Mouse (Mus musculus): Measurements from ENCODE around the gene Erp27. TPM values are rescaled to one million over a fixed set of nuclear protein-coding genes. Genes with fewer than 3 reads are reported as not detected.

Gene Erp27
- total and polyA plus RNA-seq, 3 experiments: 0.39 TPM; not detected in 2

DNA sequence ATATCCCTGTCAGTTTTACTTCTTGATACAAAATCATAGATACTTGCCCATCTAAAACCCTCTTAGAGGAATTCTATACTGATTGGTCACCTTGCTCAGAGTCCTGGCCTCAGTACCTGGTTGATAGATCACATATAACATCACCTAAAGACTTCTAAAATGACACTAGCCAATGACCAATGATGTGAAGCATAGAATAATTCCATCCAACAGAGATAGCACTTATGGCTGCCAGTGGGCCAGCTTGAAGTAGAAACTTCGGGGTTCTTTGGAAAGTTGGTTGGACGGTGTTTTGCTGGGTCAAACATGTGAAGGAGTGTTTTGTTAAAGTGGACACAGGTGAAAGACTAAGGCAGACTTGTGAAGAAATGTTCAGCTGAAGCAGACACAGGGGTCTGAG, 28.2 kb upstream of the Erp27 start:
- Histone ChIP-seq H3K9me3 (replicated peaks; ENCODE audit: insufficient read depth, low read length) (no peaks in the 10 kb centered on the region), H3K9ac (ENCODE audit: control insufficient read depth, low read depth, low read length, poor library complexity, severe bottlenecking) (no peak overlapping the region), H3K4me3 (ENCODE audit: control insufficient read depth in 1 of 2, insufficient read depth in 1 of 2, low read depth in 2 of 2, low read length in 2 of 2) (no peak overlapping the region), H3K27me3 (ENCODE audit: control insufficient read depth in 1 of 2, insufficient read depth in 2 of 2, low read length in 2 of 2) (no peaks in the 10 kb centered on the region), H3K4me1 (ENCODE audit: control insufficient read depth in 1 of 2, insufficient read depth in 2 of 2, low read length in 2 of 2) (peaks cover 2 to 10% of the 10 kb centered on the region in 2 experiments; a peak in 3 of 4 replicates), H3K27ac (ENCODE audit: control insufficient read depth, low read depth, low read length) (no peak overlapping the region), H3K36me3 (ENCODE audit: control insufficient read depth in 1 of 2, insufficient read depth in 2 of 2, low read length in 2 of 2) (peaks cover 0 to 9% of the 10 kb centered on the region in 2 experiments; a peak in 2 of 4 replicates), H3K79me2 (ENCODE audit: control insufficient read depth, insufficient read depth, low read length, poor library complexity) (no peaks in the 10 kb centered on the region)
- DNase-seq (ENCODE audit: low read depth, low spot score): no peak
- TF ChIP-seq E2F4 (IDR thresholded peaks at IDR 0.05; ENCODE audit: borderline replicate concordance, low read depth, low read length) (no peak), ZKSCAN1 (IDR thresholded peaks at IDR 0.05; ENCODE audit: low read depth, low read length) (no peak), POLR2A (IDR thresholded peaks at IDR 0.05; ENCODE audit: control insufficient read depth in 1 of 2, insufficient read depth in 1 of 2, low read depth in 1 of 2, low read length in 2 of 2, poor library complexity in 1 of 2) (no peak)

DNA sequence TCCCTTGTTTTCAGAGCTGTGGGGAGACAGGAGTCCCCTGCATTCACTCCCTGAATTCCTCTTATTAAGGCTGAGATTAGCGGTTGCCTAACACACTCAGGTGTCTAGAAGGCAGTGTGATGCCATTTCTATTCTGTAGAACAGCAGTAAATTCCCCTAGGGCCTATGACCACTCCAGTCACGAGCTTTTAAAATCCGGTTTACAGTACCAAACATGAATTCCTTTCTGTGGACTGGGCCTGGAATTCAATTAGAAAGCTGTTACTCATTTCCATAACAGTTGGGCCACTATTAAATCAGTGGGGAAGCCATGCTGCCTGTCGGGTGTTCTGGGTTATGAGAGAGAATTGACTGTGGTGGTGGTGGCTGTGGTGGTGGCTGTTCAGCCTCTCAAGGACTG, 25.7 kb upstream of the Erp27 start:
- H3K9me3 ChIP-seq (replicated peaks; ENCODE audit: insufficient read depth, low read length): no peaks in the 10 kb centered on the region
- DNase-seq (ENCODE audit: low read depth, low spot score): no peak
- TF ChIP-seq CTCF (IDR thresholded peaks at IDR 0.05 in 2 of 3, conservative IDR thresholded peaks at IDR 0.05 in 1 of 3; ENCODE audit: control insufficient read depth in 1 of 3, insufficient read depth in 1 of 3, low read depth in 2 of 3, low read length in 3 of 3, poor library complexity in 1 of 3, severe bottlenecking in 1 of 3) (no peak), HCFC1 (IDR thresholded peaks at IDR 0.05; ENCODE audit: low read depth, low read length) (no peak), KAT2A (conservative IDR thresholded peaks at IDR 0.05; ENCODE audit: low read depth, low read length) (no peak), SMC3 (IDR thresholded peaks at IDR 0.05; ENCODE audit: low read depth, low read length) (no peak), ZKSCAN1 (IDR thresholded peaks at IDR 0.05; ENCODE audit: low read depth, low read length) (no peak), BHLHE40 (IDR thresholded peaks at IDR 0.05; ENCODE audit: borderline replicate concordance, low read depth, low read length) (no peak), JUND (IDR thresholded peaks at IDR 0.05; ENCODE audit: low read depth, low read length) (no peak), USF1 (IDR thresholded peaks at IDR 0.05; ENCODE audit: low read depth, low read length) (no peak)
- no peak overlapping the region for H3K9ac ChIP-seq (ENCODE audit: control insufficient read depth, low read depth, low read length, poor library complexity, severe bottlenecking)
- no peaks in the 10 kb centered on the region for H3K79me2 ChIP-seq (ENCODE audit: control insufficient read depth, insufficient read depth, low read length, poor library complexity)
- H3K27ac ChIP-seq (ENCODE audit: control insufficient read depth, low read depth, low read length): no peak overlapping the region
- no peaks in the 10 kb centered on the region for H3K27me3 ChIP-seq (ENCODE audit: control insufficient read depth in 1 of 2, insufficient read depth in 2 of 2, low read length in 2 of 2)
- H3K36me3 ChIP-seq (ENCODE audit: control insufficient read depth in 1 of 2, insufficient read depth in 2 of 2, low read length in 2 of 2): peaks cover 0 to 17% of the 10 kb centered on the region in 2 experiments; a peak in 2 of 4 replicates
- H3K4me1 ChIP-seq (ENCODE audit: control insufficient read depth in 1 of 2, insufficient read depth in 2 of 2, low read length in 2 of 2): peaks cover 6 to 15% of the 10 kb centered on the region in 2 experiments; a peak in 3 of 4 replicates
- no peak overlapping the region for H3K4me3 ChIP-seq (ENCODE audit: control insufficient read depth in 1 of 2, insufficient read depth in 1 of 2, low read depth in 2 of 2, low read length in 2 of 2)

- Histone ChIP-seq H3K4me1 (ENCODE audit: control insufficient read depth in 1 of 2, insufficient read depth in 2 of 2, low read length in 2 of 2) (peaks cover 9 to 20% of the 10 kb centered on the region in 2 experiments; a peak in 3 of 4 replicates), H3K27ac (ENCODE audit: control insufficient read depth, low read depth, low read length) (no peak overlapping the region), H3K79me2 (ENCODE audit: control insufficient read depth, insufficient read depth, low read length, poor library complexity) (no peaks in the 10 kb centered on the region), H3K36me3 (ENCODE audit: control insufficient read depth in 1 of 2, insufficient read depth in 2 of 2, low read length in 2 of 2) (peaks cover 0 to 22% of the 10 kb centered on the region in 2 experiments; a peak in 2 of 4 replicates), H3K9ac (ENCODE audit: control insufficient read depth, low read depth, low read length, poor library complexity, severe bottlenecking) (no peak overlapping the region), H3K9me3 (replicated peaks; ENCODE audit: insufficient read depth, low read length) (no peaks in the 10 kb centered on the region), H3K27me3 (ENCODE audit: control insufficient read depth in 1 of 2, insufficient read depth in 2 of 2, low read length in 2 of 2) (no peaks in the 10 kb centered on the region), H3K4me3 (ENCODE audit: control insufficient read depth in 1 of 2, insufficient read depth in 1 of 2, low read depth in 2 of 2, low read length in 2 of 2) (no peak overlapping the region)
- DNase-seq (ENCODE audit: low read depth, low spot score): no peak
- TF ChIP-seq MYC (IDR thresholded peaks at IDR 0.05; ENCODE audit: low read depth, low read length) (no peak), KAT2A (conservative IDR thresholded peaks at IDR 0.05; ENCODE audit: low read depth, low read length) (no peak), MAX (IDR thresholded peaks at IDR 0.05; ENCODE audit: low read length) (no peak), MYB (IDR thresholded peaks at IDR 0.05; ENCODE audit: low read depth, low read length) (no peak), USF2 (IDR thresholded peaks at IDR 0.05; ENCODE audit: borderline replicate concordance in 1 of 2, insufficient read depth in 1 of 2, low read depth in 1 of 2, low read length in 2 of 2) (no peak), NRF1 (IDR thresholded peaks at IDR 0.05; ENCODE audit: insufficient read depth, low read depth, low read length, poor library complexity, severe bottlenecking) (no peak), JUND (IDR thresholded peaks at IDR 0.05; ENCODE audit: low read depth, low read length) (no peak), TCF12 (IDR thresholded peaks at IDR 0.05; ENCODE audit: low read depth, low read length) (no peak)
Measured at GRCm38 (mm10) chr6:136946943-136947342, 25.0 kb upstream of the Erp27 start.
